Mouse (Mus musculus) hindbrain, embryonic 16.5 days (tissue): ENCODE data around the gene Cnksr3. TPM values are rescaled to one million over a fixed set of nuclear protein-coding genes. Genes with fewer than 3 reads are reported as not detected.

Source experiments
- ATAC-seq: fragments of 200-750 bp; cut with Nextera tagmentation; 2 replicates; pipeline ENCODE4 v1.8.0; 2017; ENCODE audit warnings: moderate TSS enrichment, moderate library complexity
- H3K27ac ChIP-seq: fragments of 300-500 bp; sonication (generic); 2 replicates; pipeline ENCODE4 v1.5.1; 2014; ENCODE audit warnings: low read depth, mild to moderate bottlenecking, control low read depth, low read length, moderate library complexity
- H3K27me3 ChIP-seq: fragments of 300-500 bp; sonication (generic); replicated peaks from 2 replicates; pipeline ENCODE4 v1.6.1; 2014; ENCODE audit warnings: low read length; ENCODE audit not compliant: control insufficient read depth, insufficient read depth
- H3K36me3 ChIP-seq: fragments of 300-500 bp; sonication (generic); 2 replicates; pipeline ENCODE4 v1.6.1; 2014; ENCODE audit warnings: mild to moderate bottlenecking, low read length, moderate library complexity, mixed read lengths; ENCODE audit not compliant: control insufficient read depth, insufficient read depth
- H3K4me1 ChIP-seq: fragments of 300-500 bp; sonication (generic); 2 replicates; pipeline ENCODE4 v1.6.1; 2014; ENCODE audit warnings: low read depth, low read length; ENCODE audit not compliant: control insufficient read depth, insufficient read depth
- H3K4me2 ChIP-seq: fragments of 300-500 bp; sonication (generic); 2 replicates; pipeline ENCODE4 v1.6.1; 2014; ENCODE audit warnings: mild to moderate bottlenecking, low read length, control low read depth, moderate library complexity
- H3K4me3 ChIP-seq: fragments of 300-500 bp; sonication (generic); 2 replicates; pipeline ENCODE4 v1.5.1; 2014; ENCODE audit warnings: mild to moderate bottlenecking, low read length, control low read depth, moderate library complexity
- H3K9ac ChIP-seq: fragments of 300-500 bp; sonication (generic); 2 replicates; pipeline ENCODE4 v1.6.1; 2014; ENCODE audit warnings: low read depth, mild to moderate bottlenecking, control low read depth, low read length, moderate library complexity
- H3K9me3 ChIP-seq: fragments of 300-500 bp; sonication (generic); 2 replicates; pipeline ENCODE4 v1.6.1; 2014; ENCODE audit warnings: mild to moderate bottlenecking, low read length, moderate library complexity; ENCODE audit not compliant: control insufficient read depth
- WGBS: fragments of 180-500 bp; shearing (Covaris S2); extraction: QIAGEN DNeasy Blood & Tissue Kit; methylation state at CpG from one replicate; pipeline ENCODE4 v1.1.7; 2014; 5-methylcytosine and 5-hydroxymethylcytosine counted together
- polyA plus RNA-seq: library from polyadenylated mRNA; unstranded; fragments of >200 nt; fragmentation: Nextera tagmentation; extraction: Ambion mirVana; gene quantifications from 2 replicates; pipeline ENCODE4 v1.2.1, GENCODE M21; 2015

The Cnksr3 gene
- polyA plus RNA-seq, 1 experiment from 2014 or later, result 4.2 TPM

- ATAC-seq, result peak; percentile 32; the same call in 1 of the 2 replicates
- WGBS, result 53% methylated on average over 12 of the region's 12 CpGs
Measured at GRCm38 (mm10) chr10:7163031-7163430, 49.0 kb downstream of the Cnksr3 start.

DNA sequence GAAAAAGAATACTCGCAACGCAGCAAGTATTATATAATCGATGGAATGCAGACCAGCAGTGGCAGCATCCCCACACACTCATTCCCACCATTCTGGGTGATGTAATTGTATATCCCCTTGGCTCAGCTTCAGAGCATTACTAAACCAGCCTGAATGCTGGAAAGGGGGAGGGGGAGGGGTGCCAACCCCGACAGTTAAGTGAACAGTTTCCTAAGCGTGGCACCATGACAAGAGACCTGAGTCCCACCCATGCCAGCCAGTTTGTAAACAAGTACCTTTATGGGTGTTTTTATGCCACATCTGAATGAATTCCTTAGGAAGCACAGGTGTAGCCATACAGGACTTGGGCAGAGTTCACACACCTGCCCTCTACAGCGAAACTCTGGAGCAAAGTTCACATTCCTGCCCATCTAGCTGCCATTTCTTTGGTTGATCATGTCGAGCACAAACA lies 53.0 kb downstream of the Cnksr3 start:
- WGBS, result 24% methylated on average over 7 of the region's 7 CpGs
- H3K9ac ChIP-seq, result peak overlapping the region; percentile 23
- no peaks in the 10 kb centered on the region for H3K27me3 ChIP-seq
- ATAC-seq, result peak; percentile 79
- peak overlapping the region; percentile 72 for H3K27ac ChIP-seq
- H3K9me3 ChIP-seq, result no peaks in the 10 kb centered on the region
- peak overlapping the region; percentile 22 for H3K4me3 ChIP-seq
- peaks cover 16% of the 10 kb centered on the region for H3K4me1 ChIP-seq
- H3K4me2 ChIP-seq, result peak overlapping the region; percentile 52
- no peaks in the 10 kb centered on the region for H3K36me3 ChIP-seq

More at GRCm38 (mm10) chr10:7163031-7163430, 49.0 kb downstream of the Cnksr3 start:
- Histone ChIP-seq H3K4me2 (no peak overlapping the region), H3K27ac (no peak overlapping the region), H3K9me3 (no peaks in the 10 kb centered on the region), H3K4me1 (peaks cover 16% of the 10 kb centered on the region), H3K27me3 (no peaks in the 10 kb centered on the region), H3K9ac (no peak overlapping the region), H3K36me3 (no peaks in the 10 kb centered on the region), H3K4me3 (no peak overlapping the region)

GRCm38 (mm10) chr10:7158285-7159060 lies 53.6 kb downstream of the Cnksr3 start:
- H3K9ac ChIP-seq, result peak overlapping the region; percentile 23

GRCm38 (mm10) chr10:7154877-7155276 lies 57.2 kb downstream of the Cnksr3 start:
- Histone ChIP-seq H3K36me3 (no peaks in the 10 kb centered on the region), H3K27ac (no peak overlapping the region), H3K4me2 (no peak overlapping the region), H3K4me1 (peaks cover 14% of the 10 kb centered on the region), H3K27me3 (no peaks in the 10 kb centered on the region), H3K9ac (no peak overlapping the region), H3K4me3 (no peak overlapping the region), H3K9me3 (no peaks in the 10 kb centered on the region)
- ATAC-seq, result no peak
- 98% methylated on average over 5 of the region's 5 CpGs for WGBS

More at GRCm38 (mm10) chr10:7158285-7159060, 53.6 kb downstream of the Cnksr3 start:
- WGBS, result 15% methylated on average over 15 of the region's 15 CpGs
- H3K36me3 ChIP-seq, result no peaks in the 10 kb centered on the region
- H3K4me1 ChIP-seq, result peaks cover 16% of the 10 kb centered on the region
- peak overlapping the region; percentile 52 for H3K4me2 ChIP-seq
- H3K4me3 ChIP-seq, result peak overlapping the region; percentile 22
- ATAC-seq, result peak; percentile 81
- H3K27me3 ChIP-seq, result no peaks in the 10 kb centered on the region
- no peaks in the 10 kb centered on the region for H3K9me3 ChIP-seq
- peak overlapping the region; percentile 72 for H3K27ac ChIP-seq

DNA sequence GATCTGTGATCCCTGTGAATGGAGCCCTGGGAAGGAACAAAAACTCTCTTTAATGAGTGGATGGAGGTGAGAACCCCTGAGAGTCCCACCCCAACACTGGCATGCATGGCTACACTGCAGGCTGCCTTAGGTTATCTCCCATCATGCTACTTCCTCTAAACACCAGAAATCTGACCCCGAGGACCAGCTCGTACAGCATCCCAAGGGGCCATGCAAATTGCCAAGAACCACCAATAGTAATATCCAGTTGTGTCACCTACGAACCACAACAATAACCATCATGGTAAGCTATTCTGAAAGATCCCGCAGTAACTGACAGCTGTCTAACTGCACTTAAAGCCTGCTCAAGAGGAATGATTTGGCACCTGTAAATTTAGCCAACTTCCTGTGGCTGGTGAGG lies 59.1 kb downstream of the Cnksr3 start:
- Histone ChIP-seq H3K4me1 (no peaks in the 10 kb centered on the region; the same call in 1 of the 2 replicates), H3K36me3 (no peaks in the 10 kb centered on the region), H3K4me3 (no peak overlapping the region), H3K9me3 (no peaks in the 10 kb centered on the region), H3K9ac (no peak overlapping the region), H3K27ac (no peak overlapping the region), H3K4me2 (no peak overlapping the region), H3K27me3 (no peaks in the 10 kb centered on the region)
- 85% methylated on average over 4 of the region's 4 CpGs for WGBS
- ATAC-seq, result no peak

- Histone ChIP-seq H3K4me2 (no peak overlapping the region), H3K36me3 (no peaks in the 10 kb centered on the region), H3K4me1 (no peaks in the 10 kb centered on the region), H3K27me3 (no peaks in the 10 kb centered on the region), H3K27ac (no peak overlapping the region), H3K9me3 (no peaks in the 10 kb centered on the region), H3K9ac (no peak overlapping the region), H3K4me3 (no peak overlapping the region)
- no peak for ATAC-seq
- WGBS, result 83% methylated on average over 11 of the region's 11 CpGs
Measured at GRCm38 (mm10) chr10:7149671-7150595, 62.1 kb downstream of the Cnksr3 start.

DNA sequence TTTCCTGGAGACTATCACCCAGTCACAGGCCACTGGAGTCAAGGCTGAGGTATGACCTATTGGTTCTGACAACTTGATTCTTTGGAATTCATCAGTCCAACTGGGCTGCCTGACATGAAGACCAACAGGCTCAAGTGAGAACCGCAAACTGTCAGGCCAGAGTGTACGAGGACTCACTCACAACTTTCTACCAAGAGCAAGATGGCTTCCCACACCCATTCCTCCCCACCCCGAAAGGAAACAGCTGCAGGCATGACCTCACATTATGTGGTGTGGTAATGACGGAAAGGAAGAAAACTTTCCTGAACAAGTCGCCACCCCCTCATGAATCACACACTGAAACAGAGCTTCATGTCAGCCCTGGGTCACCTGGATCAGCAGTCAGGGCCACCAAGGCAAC lies 66.4 kb downstream of the Cnksr3 start:
- Histone ChIP-seq H3K4me2 (no peak overlapping the region), H3K4me1 (no peaks in the 10 kb centered on the region), H3K4me3 (no peak overlapping the region), H3K36me3 (no peaks in the 10 kb centered on the region), H3K27me3 (no peaks in the 10 kb centered on the region), H3K9ac (no peak overlapping the region), H3K27ac (no peak overlapping the region), H3K9me3 (no peaks in the 10 kb centered on the region)
- ATAC-seq, result no peak
- 89% methylated on average over 5 of the region's 5 CpGs for WGBS

- H3K9ac ChIP-seq, result no peak overlapping the region
- no peaks in the 10 kb centered on the region for H3K9me3 ChIP-seq
- H3K27ac ChIP-seq, result no peak overlapping the region
- H3K4me3 ChIP-seq, result no peak overlapping the region
- no peak overlapping the region for H3K4me2 ChIP-seq
- H3K4me1 ChIP-seq, result no peaks in the 10 kb centered on the region
- H3K36me3 ChIP-seq, result no peaks in the 10 kb centered on the region
- no peaks in the 10 kb centered on the region for H3K27me3 ChIP-seq
- WGBS, result 59% methylated on average over 13 of the region's 13 CpGs
- ATAC-seq, result no peak
Measured at GRCm38 (mm10) chr10:7144081-7144783, 67.8 kb downstream of the Cnksr3 start.
